Mouse (Mus musculus) hematopoietic stem cell, adult 5-6 weeks (primary cell): ENCODE data around the gene Vps13a. TPM values are rescaled to one million over a fixed set of nuclear protein-coding genes. Genes with fewer than 3 reads are reported as not detected.
"Not testable (repeated sequence)": the region's sequence is repeated elsewhere in the genome, so short reads cannot be mapped to it uniquely, and the experiment has no call there.

ENCODE experiments used
- ATAC-seq, 2 experiments: fragments of 125-278 bp in 1 of 2; replicated peaks in 1 of 2; 2 replicates each; pipeline ENCODE4 v1.8.0; 2016 to 2017; ENCODE audit warnings: inconsistent platforms in 2 of 2, mild to moderate bottlenecking in 2 of 2, moderate number of reproducible peaks in 2 of 2, low read depth in 1 of 2, moderate TSS enrichment in 1 of 2; ENCODE audit not compliant: low FRiP score in 2 of 2, poor library complexity in 2 of 2, severe bottlenecking in 2 of 2, insufficient read depth in 1 of 2, low TSS enrichment in 1 of 2
- total RNA-seq: library from RNA; stranded (forward); fragments of 172-1452, 232-1000 nt; gene quantifications from 2 replicates; pipeline ENCODE4 v1.2.3, GENCODE M21; 2017

The Vps13a gene
- 115 and 123 TPM in 2 replicates for total RNA-seq

DNA sequence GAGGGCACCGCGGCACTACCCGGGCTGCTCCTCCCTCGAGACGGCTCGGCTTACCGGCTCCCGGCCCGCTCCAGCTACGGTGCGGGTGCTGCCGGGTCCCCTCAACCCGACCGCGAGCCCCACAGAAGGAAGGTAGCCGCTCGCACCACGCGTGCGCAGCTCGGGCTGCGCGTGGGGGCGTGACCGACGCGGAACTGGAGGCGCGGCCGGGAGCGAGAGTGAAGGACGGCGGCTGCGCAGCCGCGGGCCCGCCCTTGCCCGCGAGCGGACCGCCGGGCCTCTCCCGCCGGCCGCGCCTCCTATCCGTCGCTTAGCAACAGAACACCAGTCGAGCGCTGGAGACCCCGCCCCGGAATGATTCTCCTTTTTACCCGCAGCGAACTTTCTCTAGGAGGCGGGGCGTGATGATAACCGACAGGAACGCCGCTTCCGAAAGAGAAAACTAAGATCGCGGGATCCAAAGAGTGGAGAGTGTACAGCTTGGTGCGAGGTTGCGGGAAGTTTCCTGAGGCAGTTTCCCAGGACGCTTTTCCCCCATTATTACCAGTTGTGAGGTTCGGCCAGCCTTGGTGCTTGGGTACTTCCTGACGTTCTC is at the start of gene Vps13a:
Gene Vps13a, minus strand, starts transcription at position 144 of the 595 bp plus-strand sequence.
- peak; percentile 90 to 94 for ATAC-seq

DNA sequence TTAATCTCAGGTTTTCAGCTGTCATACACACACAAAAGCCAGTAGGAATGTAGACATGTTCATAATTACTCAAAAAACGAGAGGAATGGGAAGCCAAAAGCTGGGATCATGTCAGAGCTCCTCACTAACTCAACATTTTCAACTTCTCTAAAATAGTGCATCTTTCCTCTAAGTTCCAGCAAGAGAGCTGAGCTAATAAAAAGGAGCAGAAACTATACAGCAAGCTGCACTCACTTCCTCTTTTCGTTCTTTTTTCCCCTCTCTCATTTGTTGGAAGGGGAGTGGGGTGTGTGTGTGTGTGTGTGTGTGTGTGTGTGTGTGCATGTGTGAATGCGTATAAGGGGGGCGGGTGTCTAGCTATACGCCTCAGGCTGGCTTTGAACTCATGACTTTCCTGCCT is 46.9 kb upstream of the Vps13a start:
- peak; percentile 7 to 37; a peak in 1 of 4 replicates for ATAC-seq

GRCm38 (mm10) chr19:16825228-16825627 is 44.5 kb upstream of the Vps13a start:
- ATAC-seq: no peak

GRCm38 (mm10) chr19:16814848-16815247 is 34.1 kb upstream of the Vps13a start:
- no peak for ATAC-seq

DNA sequence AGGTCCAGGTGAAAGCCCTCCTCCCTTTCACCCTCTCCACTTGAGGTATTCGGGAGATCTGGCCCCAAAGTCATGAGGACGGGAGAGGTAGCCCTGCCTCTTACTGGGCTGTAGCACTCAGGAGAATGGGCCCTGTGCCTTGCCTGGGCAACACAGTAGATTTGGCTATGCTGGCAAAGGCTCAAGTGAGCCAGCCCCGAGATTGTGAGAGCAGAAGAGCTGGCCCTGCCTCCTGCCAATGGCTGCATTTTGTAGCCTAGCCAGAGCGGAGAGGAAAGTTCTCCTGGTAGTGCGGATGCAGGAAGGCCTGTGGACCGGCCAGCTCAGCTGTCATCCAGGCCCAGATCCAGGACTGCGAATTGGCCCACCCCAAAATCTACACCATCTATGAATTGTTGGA is 32.6 kb upstream of the Vps13a start:
- ATAC-seq: no peak

GRCm38 (mm10) chr19:16812072-16812608 is 31.4 kb upstream of the Vps13a start:
- no peak for ATAC-seq

GRCm38 (mm10) chr19:16805102-16805501 is 24.4 kb upstream of the Vps13a start:
- no peak for ATAC-seq

- no peak for ATAC-seq
Observed at GRCm38 (mm10) chr19:16804578-16804977, 23.8 kb upstream of the Vps13a start.

DNA sequence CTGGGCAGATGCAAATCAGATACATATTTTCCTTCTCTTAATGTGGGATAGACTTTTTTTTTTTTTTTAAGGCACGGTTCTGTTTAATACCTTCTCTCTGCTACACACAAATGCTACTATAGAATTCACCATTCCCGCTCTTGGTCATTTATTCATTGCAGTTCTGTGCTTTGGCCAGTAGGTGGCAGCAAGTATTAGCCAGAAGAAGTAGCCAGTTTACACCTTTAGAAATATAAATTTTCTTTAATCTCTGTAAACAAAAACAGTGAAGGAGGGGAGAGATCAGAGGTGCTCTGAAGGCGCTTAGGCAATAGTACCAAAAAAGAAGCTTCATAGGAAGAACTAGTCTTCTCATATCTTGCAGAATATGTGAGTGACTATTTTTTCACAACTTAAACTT is 22.0 kb upstream of the Vps13a start:
- ATAC-seq: peak; percentile 42 to 68; a peak in 2 of 4 replicates

DNA sequence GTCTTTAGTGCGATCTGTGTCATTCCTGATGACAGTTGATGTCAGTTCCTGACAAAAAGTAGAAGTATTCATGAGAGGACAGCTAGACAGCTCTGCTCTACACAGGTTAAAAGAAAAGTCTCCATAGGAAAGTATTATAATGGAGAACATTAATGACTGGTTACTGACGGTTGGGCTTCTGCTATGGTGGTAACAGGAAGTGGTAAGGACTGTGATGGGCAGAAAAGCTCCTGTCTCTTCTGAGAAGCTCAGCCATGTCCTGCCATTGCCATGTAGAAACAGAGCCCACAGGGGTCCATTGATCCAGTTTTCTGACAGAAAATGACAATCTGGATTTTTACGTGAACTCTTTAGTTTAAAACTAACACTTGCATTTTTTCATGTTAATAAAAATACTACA is 21.4 kb upstream of the Vps13a start:
- peak; percentile 53 to 62; a peak in 2 of 4 replicates for ATAC-seq

DNA sequence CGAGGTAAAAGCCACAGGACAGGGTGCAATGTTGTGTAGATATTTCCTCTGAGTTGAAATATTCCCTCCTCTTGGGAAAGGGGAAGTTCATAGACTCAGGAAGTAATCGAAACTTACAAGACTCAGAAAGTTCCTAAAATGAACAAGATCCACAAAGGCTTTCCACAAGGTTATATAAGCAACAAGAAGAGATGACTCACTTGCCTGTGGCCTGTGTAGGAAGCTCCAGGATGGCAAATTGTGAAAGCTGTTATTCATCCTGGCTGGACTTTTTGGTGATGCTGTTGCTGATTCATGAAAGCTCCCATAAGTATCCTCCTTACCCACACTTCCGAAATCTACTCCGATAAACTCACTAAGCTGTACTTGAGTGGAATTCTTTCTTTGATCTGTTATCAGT is 17.2 kb upstream of the Vps13a start:
- no peak for ATAC-seq

DNA sequence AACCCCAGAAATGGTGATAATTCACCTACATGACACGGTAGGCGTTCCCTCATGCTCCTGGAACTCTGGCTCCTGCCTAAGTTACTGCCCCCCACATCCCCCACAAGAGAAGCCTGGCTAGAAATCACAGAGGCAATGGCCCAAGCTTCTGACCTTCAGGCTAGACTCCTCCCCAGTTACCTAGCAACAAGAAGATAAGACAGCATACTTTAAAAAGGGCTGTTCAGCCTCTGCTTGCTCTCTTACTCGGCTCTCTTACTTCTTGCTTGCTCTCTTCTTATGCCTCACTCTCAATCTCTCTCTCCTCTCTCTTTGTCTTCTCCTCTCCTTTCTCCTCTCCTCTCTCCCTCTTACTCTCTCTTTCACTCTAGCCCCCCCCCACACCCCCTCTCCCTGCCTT is 13.8 kb upstream of the Vps13a start:
- not testable (repeated sequence) for ATAC-seq

DNA sequence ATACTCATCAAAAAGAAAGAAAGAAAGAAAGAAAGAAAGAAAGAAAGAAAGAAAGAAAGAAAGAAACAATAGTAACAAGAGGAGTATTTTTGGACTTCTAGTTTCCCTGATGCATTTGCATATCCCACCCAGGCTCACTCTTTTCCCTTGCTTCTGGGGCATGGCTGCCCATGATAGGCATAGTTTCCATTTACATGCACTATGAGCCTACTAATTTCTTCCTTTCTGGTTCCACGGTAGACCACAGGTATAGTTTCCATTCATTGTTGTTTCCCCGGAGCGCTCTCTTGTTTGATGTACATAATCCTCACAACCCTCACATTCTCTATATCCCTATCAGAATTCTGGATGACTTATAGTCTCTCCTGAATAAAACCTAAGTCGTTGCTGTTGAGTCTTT is 9.2 kb upstream of the Vps13a start:
- ATAC-seq: no peak

DNA sequence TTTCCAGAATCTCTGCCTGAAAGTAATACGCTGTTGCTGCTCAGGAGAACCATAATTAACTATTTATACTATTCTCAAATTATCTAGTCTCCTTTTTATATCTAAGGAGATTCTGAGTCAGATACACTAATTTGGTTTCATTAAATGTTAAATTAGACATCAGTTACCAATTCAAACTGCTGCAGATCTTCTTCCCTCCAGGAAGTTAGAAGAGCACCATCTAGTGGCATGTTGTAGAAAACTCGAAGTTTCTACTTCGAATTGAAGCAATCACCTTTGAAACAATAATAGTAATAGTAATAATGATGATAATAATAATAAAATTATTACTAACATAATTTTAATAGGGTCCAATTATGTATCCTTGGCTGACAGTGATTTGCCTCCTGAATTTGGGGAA is 4.1 kb upstream of the Vps13a start:
- ATAC-seq: no peak

DNA sequence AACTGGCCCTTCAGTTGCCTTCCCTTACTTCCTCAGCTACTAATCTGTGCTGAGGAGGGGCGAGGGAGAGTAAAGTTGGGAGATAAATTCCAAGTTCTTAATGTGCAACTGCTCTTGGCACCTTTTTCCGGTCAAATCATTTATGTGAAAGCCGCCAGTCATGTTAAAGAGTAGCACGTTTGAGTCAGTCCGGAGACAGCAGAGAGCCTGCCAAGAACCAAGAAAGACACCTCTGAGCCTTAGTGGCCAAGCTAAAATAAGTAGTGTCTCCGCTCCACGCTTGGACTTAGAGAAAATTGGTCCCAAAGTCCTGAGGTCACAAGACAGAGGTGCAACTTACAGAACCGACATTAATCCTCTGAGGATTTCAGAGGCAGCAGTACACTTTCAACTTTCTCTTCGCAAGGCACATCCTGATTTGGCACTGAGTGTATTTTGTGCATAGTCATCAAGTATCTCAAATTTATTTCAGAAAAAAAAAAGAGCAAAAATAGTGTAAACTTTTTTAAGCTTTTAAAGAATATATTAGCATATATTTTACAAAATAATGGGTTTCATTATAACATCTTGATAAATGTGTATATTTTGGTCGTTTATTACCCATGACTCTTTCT is 780 bp upstream of the Vps13a start:
- peak in 1 of 2 experiments; percentile 12; a peak in 1 of 4 replicates for ATAC-seq

GRCm38 (mm10) chr19:16780251-16780783 is 416 bp downstream of the Vps13a start:
- ATAC-seq: no peak

GRCm38 (mm10) chr19:16779786-16780185 is 947 bp downstream of the Vps13a start:
- ATAC-seq: no peak

GRCm38 (mm10) chr19:16779281-16779680 is 1.5 kb downstream of the Vps13a start:
- no peak for ATAC-seq

DNA sequence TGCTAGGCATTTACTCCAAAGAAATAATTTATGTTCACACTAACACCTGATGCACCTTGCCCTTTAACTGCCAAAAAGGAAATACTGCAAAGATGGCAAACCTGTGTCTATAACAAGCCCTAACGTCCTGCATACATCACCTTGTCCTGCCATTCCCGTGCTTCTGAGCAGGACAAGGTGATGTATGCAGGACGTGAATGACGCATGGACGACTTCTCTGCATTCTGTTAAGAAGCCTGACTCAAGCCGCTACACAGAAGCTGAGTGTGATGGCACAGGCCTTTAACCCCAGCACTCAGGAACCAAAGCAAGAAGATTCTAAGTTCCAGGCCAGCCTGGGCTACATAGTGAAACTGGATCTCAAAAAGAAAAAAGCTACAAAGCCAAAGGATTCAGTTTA is 2.2 kb downstream of the Vps13a start:
- ATAC-seq: no peak
